Mouse (Mus musculus) retina, postnatal 1 day (tissue): ENCODE data around the gene Clp1.
A peak's percentile ranks its signal among the peaks of the same experiment; 100 is the strongest.
"Not testable (repeated sequence)": the region's sequence is repeated elsewhere in the genome, so short reads cannot be mapped to it uniquely, and the experiment has no call there.

Experiments used
- DNase-seq: peaks from one replicate; pipeline ENCODE4 v3.0.0-alpha.2; 2012

Gene Clp1

GRCm38 (mm10) chr2:84737451-84737925 lies 10.3 kb upstream of the Clp1 start:
- peak; percentile 69 for DNase-seq

GRCm38 (mm10) chr2:84736312-84737161 lies 9.4 kb upstream of the Clp1 start:
- peak; percentile 21 for DNase-seq

GRCm38 (mm10) chr2:84735346-84735920 lies 8.3 kb upstream of the Clp1 start:
- no peak for DNase-seq

- DNase-seq, result no peak
These were observed 7.8 kb upstream of the Clp1 start for GRCm38 (mm10) chr2:84734919-84735318.

- peak; percentile 77 for DNase-seq
These were observed 7.3 kb upstream of the Clp1 start for GRCm38 (mm10) chr2:84734351-84734864.

- peak; percentile 80 for DNase-seq
These were observed 6.6 kb upstream of the Clp1 start, which contains the start of gene Ypel4 for GRCm38 (mm10) chr2:84733579-84734300. TSS of gene Ypel4 (plus strand) at chr2:84734058.

GRCm38 (mm10) chr2:84732394-84732793 lies 5.2 kb upstream of the Clp1 start:
- no peak for DNase-seq

- DNase-seq, result no peak
These were observed 4.1 kb upstream of the Clp1 start for GRCm38 (mm10) chr2:84731206-84731605.

- DNase-seq, result not testable (repeated sequence)
These were observed 1.0 kb upstream of the Clp1 start for GRCm38 (mm10) chr2:84728191-84728590.

GRCm38 (mm10) chr2:84726716-84727115 lies 434 bp downstream of the Clp1 start:
- DNase-seq, result no peak

- no peak for DNase-seq
These were observed 1.4 kb downstream of the Clp1 start for GRCm38 (mm10) chr2:84725770-84726169.

- no peak for DNase-seq
These were observed 3.3 kb downstream of the Clp1 start for GRCm38 (mm10) chr2:84723856-84724255.

GRCm38 (mm10) chr2:84721182-84721581 lies 6.0 kb downstream of the Clp1 start:
- no peak for DNase-seq

GRCm38 (mm10) chr2:84720718-84721117 lies 6.4 kb downstream of the Clp1 start:
- no peak for DNase-seq

GRCm38 (mm10) chr2:84717357-84717756 lies 9.8 kb downstream of the Clp1 start:
- no peak for DNase-seq

- no peak for DNase-seq
These were observed 10.5 kb downstream of the Clp1 start for GRCm38 (mm10) chr2:84716423-84717355.

GRCm38 (mm10) chr2:84715562-84716361 lies 11.4 kb downstream of the Clp1 start:
- DNase-seq, result peak; percentile 99

GRCm38 (mm10) chr2:84714811-84715561 lies 12.2 kb downstream of the Clp1 start, which contains the start of gene Zdhhc5:
TSS of gene Zdhhc5 (minus strand) at chr2:84715180.
- peak; percentile 99 for DNase-seq

GRCm38 (mm10) chr2:84714422-84714810 lies 12.7 kb downstream of the Clp1 start:
- DNase-seq, result no peak

GRCm38 (mm10) chr2:84711898-84712297 lies 15.3 kb downstream of the Clp1 start:
- no peak for DNase-seq
